ENCODE assay signal across 8 mouse cellular contexts in genomic region chr15:9140684-9141171, GRCm38 (mm10). TPM values are rescaled to one million over a fixed set of nuclear protein-coding genes. Genes with fewer than 3 reads are reported as not detected.
DNase-seq lines count a peak whose midpoint lies in the region; ATAC-seq and TF ChIP-seq lines count a peak whose summit lies in the region.

No protein-coding gene starts in this region.

- peak overlapping the region; percentile 77 for H3K27ac ChIP-seq in heart, embryonic 15.5 days
- H3K27ac ChIP-seq in embryonic facial prominence, embryonic 10.5 days (replicated peaks), result peak overlapping the region; percentile 89
- H3K27ac ChIP-seq in hindbrain, embryonic 16.5 days (ENCODE audit: low read depth, low read length), result peak overlapping the region; percentile 94
- H3K27ac ChIP-seq in liver, embryonic 12.5 days, result peak overlapping the region; percentile 78

- peaks cover 19% of the 10 kb centered on the region for H3K36me3 ChIP-seq in heart, embryonic 15.5 days
- H3K36me3 ChIP-seq in embryonic facial prominence, embryonic 10.5 days (replicated peaks), result peaks cover 37% of the 10 kb centered on the region
- peaks cover 3% of the 10 kb centered on the region; the same call in 1 of the 2 replicates for H3K36me3 ChIP-seq in hindbrain, embryonic 16.5 days (ENCODE audit: control insufficient read depth, insufficient read depth, low read length)
- peaks cover 39% of the 10 kb centered on the region for H3K36me3 ChIP-seq in liver, embryonic 12.5 days
- H3K36me3 ChIP-seq in myocyte (ENCODE audit: control insufficient read depth, insufficient read depth), result peaks cover 23% of the 10 kb centered on the region

- H3K27me3 ChIP-seq in heart, embryonic 15.5 days, result no peaks in the 10 kb centered on the region
- H3K27me3 ChIP-seq in embryonic facial prominence, embryonic 10.5 days (replicated peaks; ENCODE audit: low read depth, poor library complexity, severe bottlenecking), result no peaks in the 10 kb centered on the region
- no peaks in the 10 kb centered on the region for H3K27me3 ChIP-seq in hindbrain, embryonic 16.5 days (replicated peaks; ENCODE audit: control insufficient read depth, insufficient read depth, low read length)
- H3K27me3 ChIP-seq in liver, embryonic 12.5 days (replicated peaks), result no peaks in the 10 kb centered on the region
- no peaks in the 10 kb centered on the region for H3K27me3 ChIP-seq in myocyte (ENCODE audit: control insufficient read depth, insufficient read depth, insufficient read length)

- under 1% methylated on average over 37 of the region's 37 CpGs for WGBS in heart, embryonic 15.5 days
- 0% methylated on average over 37 of the region's 37 CpGs for WGBS in embryonic facial prominence, embryonic 10.5 days
- under 1% methylated on average over 34 of the region's 37 CpGs for WGBS in hindbrain, embryonic 16.5 days
- WGBS in liver, embryonic 12.5 days (ENCODE audit: insufficient replicate concordance), result under 1% methylated on average over 37 of the region's 37 CpGs

- peak overlapping the region; percentile 89 for H3K4me3 ChIP-seq in heart, embryonic 15.5 days
- peak overlapping the region; percentile 88 for H3K4me3 ChIP-seq in embryonic facial prominence, embryonic 10.5 days
- peak overlapping the region; percentile 94 for H3K4me3 ChIP-seq in hindbrain, embryonic 16.5 days (ENCODE audit: low read length)
- H3K4me3 ChIP-seq in liver, embryonic 12.5 days, result peak overlapping the region; percentile 97
- H3K4me3 ChIP-seq in myocyte, result peak overlapping the region; percentile 52

- peak overlapping the region; percentile 80 for H3K4me2 ChIP-seq in heart, embryonic 15.5 days
- H3K4me2 ChIP-seq in hindbrain, embryonic 16.5 days (ENCODE audit: low read length), result peak overlapping the region; percentile 86
- peak overlapping the region; percentile 90 for H3K4me2 ChIP-seq in liver, embryonic 12.5 days
- H3K4me2 ChIP-seq in myocyte (ENCODE audit: low read depth), result peak overlapping the region; percentile 96

- peaks cover 23% of the 10 kb centered on the region for H3K4me1 ChIP-seq in heart, embryonic 15.5 days (replicated peaks)
- H3K4me1 ChIP-seq in embryonic facial prominence, embryonic 10.5 days, result peaks cover 25% of the 10 kb centered on the region
- peaks cover 10% of the 10 kb centered on the region for H3K4me1 ChIP-seq in hindbrain, embryonic 16.5 days (ENCODE audit: control insufficient read depth, insufficient read depth, low read depth, low read length)
- peaks cover 38% of the 10 kb centered on the region for H3K4me1 ChIP-seq in liver, embryonic 12.5 days

- peak overlapping the region; percentile 30 for H3ac ChIP-seq in myocyte (ENCODE audit: control insufficient read depth, insufficient read length)

- H3K79me2 ChIP-seq in myocyte (ENCODE audit: control insufficient read depth, insufficient read depth), result peaks cover 58% of the 10 kb centered on the region

- H3K9ac ChIP-seq in heart, embryonic 15.5 days, result peak overlapping the region; percentile 83
- H3K9ac ChIP-seq in hindbrain, embryonic 16.5 days (ENCODE audit: low read depth, low read length), result peak overlapping the region; percentile 90
- H3K9ac ChIP-seq in liver, embryonic 12.5 days, result peak overlapping the region; percentile 91

- DNase-seq in heart, adult 8-10 months (ENCODE audit: low spot score), result no peak
- peak; percentile 55 for DNase-seq in ES-CJ7 (ENCODE audit: low read depth, low spot score)
- no peak for DNase-seq in embryonic facial prominence, embryonic 10.5 days (ENCODE audit: low spot score)
- DNase-seq in gastrocnemius, postnatal 4 days (ENCODE audit: low spot score in 2 of 2), result no peak

- ATAC-seq in heart, embryonic 15.5 days (replicated peaks; ENCODE audit: insufficient number of reproducible peaks, insufficient read depth, low FRiP score, low read depth), result peak; percentile 75
- peak; percentile 92 for ATAC-seq in hindbrain, embryonic 16.5 days
- peak; percentile 75 for ATAC-seq in liver, embryonic 12.5 days

- no peaks in the 10 kb centered on the region for H3K9me3 ChIP-seq in heart, embryonic 15.5 days (replicated peaks)
- no peaks in the 10 kb centered on the region for H3K9me3 ChIP-seq in embryonic facial prominence, embryonic 10.5 days
- no peaks in the 10 kb centered on the region for H3K9me3 ChIP-seq in hindbrain, embryonic 16.5 days (ENCODE audit: control insufficient read depth, low read length)
- H3K9me3 ChIP-seq in liver, embryonic 12.5 days (replicated peaks), result no peaks in the 10 kb centered on the region

- no peak for TF ChIP-seq POLR2A in myocyte (IDR thresholded peaks at IDR 0.05; ENCODE audit: insufficient read length, low read depth)

TF ChIP-seq in myocyte, 11 proteins besides CTCF, POLR2A, EP300 and RAD21:
- TF ChIP-seq MYOD1 (IDR thresholded peaks at IDR 0.05; ENCODE audit: control insufficient read depth in 1 of 3, insufficient read length in 2 of 3, low read depth in 2 of 3), result no peak
- TF ChIP-seq TCF12 (IDR thresholded peaks at IDR 0.05; ENCODE audit: insufficient read depth, poor library complexity, severe bottlenecking), result no peak
- no peak for TF ChIP-seq POLR2AphosphoS2 (IDR thresholded peaks at IDR 0.05; ENCODE audit: insufficient read length, low read depth)
- no peak for TF ChIP-seq E2F4 (IDR thresholded peaks at IDR 0.05; ENCODE audit: insufficient read depth)
- TF ChIP-seq CEBPB (IDR thresholded peaks at IDR 0.05; ENCODE audit: insufficient read depth, poor library complexity, severe bottlenecking), result no peak

RNA-seq across cellular contexts. Expression of gene Lmbrd2, which starts 0.4 kb away (rescaled TPM):
- polyA plus RNA-seq in heart, embryonic 15.5 days (2015; fragmentation: Nextera tagmentation; extraction: Ambion mirVana), result 1.5 and 2.2 TPM in 2 replicates
- total RNA-seq in heart, adult 8-10 months (2022), result 10 to 100 TPM; 12.8 to 14.6 (median 13.6) TPM
- 1.9 and 2.6 TPM in 2 replicates for polyA plus RNA-seq in embryonic facial prominence, embryonic 10.5 days (2016; fragmentation: Nextera tagmentation; extraction: Ambion mirVana)
- 3.1 and 3.9 TPM in 2 replicates for polyA plus RNA-seq in hindbrain, embryonic 16.5 days (2015; fragmentation: Nextera tagmentation; extraction: Ambion mirVana)
- polyA plus RNA-seq in liver, embryonic 12.5 days (2016; fragmentation: Nextera tagmentation; extraction: Ambion mirVana), result 1.4 and 2.2 TPM in 2 replicates
- 4.7 TPM for polyA plus RNA-seq in myocyte (2012; fragmentation: generic; extraction: Trizol)
- 10 to 100 TPM; 17.9 to 18.0 TPM for total RNA-seq in gastrocnemius, postnatal 4 days (2021)

RNA-seq across cellular contexts. Expression of gene Skp2, which starts 14.5 kb away (rescaled TPM):
- polyA plus RNA-seq in heart, embryonic 15.5 days (2015; fragmentation: Nextera tagmentation; extraction: Ambion mirVana), result 18.4 and 24.0 TPM in 2 replicates
- under 1 TPM; 0.28 to 0.55 (median 0.40) TPM for total RNA-seq in heart, adult 8-10 months (2022)
- polyA plus RNA-seq in embryonic facial prominence, embryonic 10.5 days (2016; fragmentation: Nextera tagmentation; extraction: Ambion mirVana), result 128 and 129 TPM in 2 replicates
- 17.9 and 19.2 TPM in 2 replicates for polyA plus RNA-seq in hindbrain, embryonic 16.5 days (2015; fragmentation: Nextera tagmentation; extraction: Ambion mirVana)
- 43.0 and 43.2 TPM in 2 replicates for polyA plus RNA-seq in liver, embryonic 12.5 days (2016; fragmentation: Nextera tagmentation; extraction: Ambion mirVana)
- 5.0 TPM for polyA plus RNA-seq in myocyte (2012; fragmentation: generic; extraction: Trizol)
- total RNA-seq in gastrocnemius, postnatal 4 days (2021), result 10 to 100 TPM; 19.8 to 20.1 TPM
